Mouse (Mus musculus): ENCODE results near the gene Washc4. TPM values are rescaled to one million over a fixed set of nuclear protein-coding genes. Genes with fewer than 3 reads are reported as not detected.

The Washc4 gene
- polyA plus RNA-seq, 1 experiment: 4.5 TPM

DNA sequence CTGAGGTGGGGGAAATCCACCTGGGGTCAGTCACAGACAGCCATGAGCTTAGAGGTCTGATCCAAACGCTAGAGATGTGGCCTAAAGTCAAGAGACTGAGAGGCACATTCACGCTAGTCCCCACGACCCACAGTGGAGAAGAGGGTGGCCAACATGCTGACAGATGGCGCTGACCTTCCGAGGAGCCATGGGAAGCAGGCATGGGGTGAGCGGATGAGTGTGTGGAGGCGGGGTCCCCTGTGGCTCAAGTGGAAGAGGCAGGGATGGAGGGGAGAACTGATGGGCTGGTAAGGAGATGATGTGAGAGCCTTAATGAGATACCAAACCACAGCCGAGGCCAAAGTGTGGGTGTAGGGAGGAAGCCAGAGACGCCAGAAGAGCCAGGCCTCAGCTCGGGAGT lies 88.2 kb downstream of the Washc4 start:
- no peaks in the 10 kb centered on the region for H3K27me3 ChIP-seq (ENCODE audit: control insufficient read depth, insufficient read depth, insufficient read length)
- no peak overlapping the region for H3K4me3 ChIP-seq (ENCODE audit: insufficient read depth, poor library complexity, severe bottlenecking)
- no peaks in the 10 kb centered on the region for H3K79me3 ChIP-seq (ENCODE audit: low read depth)
- H3ac ChIP-seq (ENCODE audit: control insufficient read depth, insufficient read length, low read depth): no peak overlapping the region
- H3K36me3 ChIP-seq (ENCODE audit: control insufficient read depth, insufficient read depth): no peaks in the 10 kb centered on the region
- no peaks in the 10 kb centered on the region for H3K79me2 ChIP-seq (ENCODE audit: control insufficient read depth, insufficient read depth)
- TF ChIP-seq MYOG (IDR thresholded peaks at IDR 0.05; ENCODE audit: control insufficient read depth, extremely low read depth, insufficient read length): no peak
- no peak for TF ChIP-seq MYOD1 (IDR thresholded peaks at IDR 0.05; ENCODE audit: control insufficient read depth, insufficient read length, low read depth)
- TF ChIP-seq CTCF (IDR thresholded peaks at IDR 0.05; ENCODE audit: control insufficient read depth, insufficient read depth, insufficient read length): no peak

- TF ChIP-seq MYOD1 (IDR thresholded peaks at IDR 0.05; ENCODE audit: control insufficient read depth, insufficient read length, low read depth) (no peak), MYOG (IDR thresholded peaks at IDR 0.05; ENCODE audit: control insufficient read depth, extremely low read depth, insufficient read length) (no peak)
Observed at GRCm38 (mm10) chr10:83632806-83633374, 89.3 kb downstream of the Washc4 start.

DNA sequence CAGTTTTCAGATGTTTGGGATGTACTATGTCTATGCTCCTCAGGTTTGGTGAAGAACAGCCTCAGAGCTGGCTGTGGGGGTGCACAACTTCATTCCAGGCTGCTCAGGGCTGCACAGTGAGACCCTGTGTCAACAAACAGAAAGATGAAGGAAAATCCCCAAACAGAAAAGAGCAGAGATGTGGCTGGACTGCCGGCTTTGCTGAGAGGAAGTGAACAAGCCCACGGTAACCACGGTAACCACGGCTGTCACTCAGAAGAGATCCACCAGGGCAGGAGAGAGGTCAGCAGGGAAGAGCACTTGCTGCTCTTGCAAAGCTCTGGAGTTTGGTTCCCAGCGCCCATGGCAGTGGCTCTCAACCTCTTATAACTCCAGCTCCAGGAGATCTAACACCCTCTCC lies 90.9 kb downstream of the Washc4 start:
- TF ChIP-seq CTCF (IDR thresholded peaks at IDR 0.05; ENCODE audit: control insufficient read depth, insufficient read depth, insufficient read length): no peak
- TF ChIP-seq CEBPB (IDR thresholded peaks at IDR 0.05; ENCODE audit: low read depth): no peak
- TF ChIP-seq MYOG (IDR thresholded peaks at IDR 0.05; ENCODE audit: control insufficient read depth, extremely low read depth, insufficient read length): no peak
- no peak for TF ChIP-seq FOSL1 (IDR thresholded peaks at IDR 0.05; ENCODE audit: insufficient read depth, low read length, poor library complexity, severe bottlenecking)
- TF ChIP-seq MYOD1 (IDR thresholded peaks at IDR 0.05; ENCODE audit: control insufficient read depth, insufficient read length, low read depth): no peak
- TF ChIP-seq USF1 (IDR thresholded peaks at IDR 0.05; ENCODE audit: low read depth): no peak
- no peak for TF ChIP-seq MAX (IDR thresholded peaks at IDR 0.05)
- no peaks in the 10 kb centered on the region for H3K27me3 ChIP-seq (ENCODE audit: control insufficient read depth, insufficient read depth, insufficient read length)

More at GRCm38 (mm10) chr10:83632806-83633374, 89.3 kb downstream of the Washc4 start:
- Histone ChIP-seq H3K36me3 (ENCODE audit: control insufficient read depth, insufficient read depth) (no peaks in the 10 kb centered on the region), H3K4me3 (ENCODE audit: insufficient read depth, poor library complexity, severe bottlenecking) (no peak overlapping the region), H3K79me2 (ENCODE audit: control insufficient read depth, insufficient read depth) (no peaks in the 10 kb centered on the region), H3K27me3 (ENCODE audit: control insufficient read depth, insufficient read depth, insufficient read length) (no peaks in the 10 kb centered on the region), H3ac (ENCODE audit: control insufficient read depth, insufficient read length, low read depth) (no peak overlapping the region), H3K79me3 (ENCODE audit: low read depth) (no peaks in the 10 kb centered on the region)

DNA sequence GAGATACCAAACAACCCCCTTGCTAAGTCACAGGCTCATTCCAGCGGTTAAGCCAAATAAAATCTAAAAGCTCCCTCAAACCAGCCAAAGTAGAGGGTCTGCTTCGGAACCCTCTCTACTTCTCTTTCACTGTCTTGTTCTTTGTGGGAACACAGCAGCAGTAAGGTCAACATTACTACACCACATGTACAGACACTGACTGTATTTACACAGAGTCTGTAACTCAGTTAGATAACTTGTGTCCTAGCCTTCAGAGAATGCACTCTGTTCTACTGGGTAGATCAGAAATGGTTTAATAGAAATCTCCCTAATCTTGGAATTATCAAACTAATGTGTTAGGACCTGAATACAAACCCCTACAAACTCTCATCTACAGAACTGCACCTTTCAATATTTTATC lies 92.6 kb downstream of the Washc4 start:
- TF ChIP-seq MAX (IDR thresholded peaks at IDR 0.05) (no peak), CTCF (IDR thresholded peaks at IDR 0.05; ENCODE audit: control insufficient read depth, insufficient read depth, insufficient read length) (no peak), CEBPB (IDR thresholded peaks at IDR 0.05; ENCODE audit: low read depth) (no peak), USF1 (IDR thresholded peaks at IDR 0.05; ENCODE audit: low read depth) (no peak), MYOD1 (IDR thresholded peaks at IDR 0.05; ENCODE audit: control insufficient read depth, insufficient read length, low read depth) (no peak), MYOG (IDR thresholded peaks at IDR 0.05; ENCODE audit: control insufficient read depth, extremely low read depth, insufficient read length) (no peak), FOSL1 (IDR thresholded peaks at IDR 0.05; ENCODE audit: insufficient read depth, low read length, poor library complexity, severe bottlenecking) (no peak)
- Histone ChIP-seq H3K27me3 (ENCODE audit: control insufficient read depth, insufficient read depth, insufficient read length) (no peaks in the 10 kb centered on the region), H3K79me3 (ENCODE audit: low read depth) (no peaks in the 10 kb centered on the region), H3K79me2 (ENCODE audit: control insufficient read depth, insufficient read depth) (no peaks in the 10 kb centered on the region), H3K4me3 (ENCODE audit: insufficient read depth, poor library complexity, severe bottlenecking) (no peak overlapping the region), H3ac (ENCODE audit: control insufficient read depth, insufficient read length, low read depth) (no peak overlapping the region), H3K36me3 (ENCODE audit: control insufficient read depth, insufficient read depth) (no peaks in the 10 kb centered on the region)

More for the DNA sequence above, 90.9 kb downstream of the Washc4 start:
- no peak overlapping the region for H3ac ChIP-seq (ENCODE audit: control insufficient read depth, insufficient read length, low read depth)
- H3K36me3 ChIP-seq (ENCODE audit: control insufficient read depth, insufficient read depth): no peaks in the 10 kb centered on the region
- H3K79me2 ChIP-seq (ENCODE audit: control insufficient read depth, insufficient read depth): no peaks in the 10 kb centered on the region
- H3K79me3 ChIP-seq (ENCODE audit: low read depth): no peaks in the 10 kb centered on the region
- no peak overlapping the region for H3K4me3 ChIP-seq (ENCODE audit: insufficient read depth, poor library complexity, severe bottlenecking)

- no peaks in the 10 kb centered on the region for H3K79me3 ChIP-seq (ENCODE audit: low read depth)
- H3K79me2 ChIP-seq (ENCODE audit: control insufficient read depth, insufficient read depth): no peaks in the 10 kb centered on the region
- H3K36me3 ChIP-seq (ENCODE audit: control insufficient read depth, insufficient read depth): no peaks in the 10 kb centered on the region
- H3K4me3 ChIP-seq (ENCODE audit: insufficient read depth, poor library complexity, severe bottlenecking): no peak overlapping the region
- TF ChIP-seq MYOD1 (IDR thresholded peaks at IDR 0.05; ENCODE audit: control insufficient read depth, insufficient read length, low read depth) (no peak), CTCF (IDR thresholded peaks at IDR 0.05; ENCODE audit: control insufficient read depth, insufficient read depth, insufficient read length) (no peak), USF1 (IDR thresholded peaks at IDR 0.05; ENCODE audit: low read depth) (peak; percentile 18), CEBPB (IDR thresholded peaks at IDR 0.05; ENCODE audit: low read depth) (no peak), MAX (IDR thresholded peaks at IDR 0.05) (no peak), FOSL1 (IDR thresholded peaks at IDR 0.05; ENCODE audit: insufficient read depth, low read length, poor library complexity, severe bottlenecking) (no peak)
- no peak overlapping the region for H3ac ChIP-seq (ENCODE audit: control insufficient read depth, insufficient read length, low read depth)
- no peaks in the 10 kb centered on the region for H3K27me3 ChIP-seq (ENCODE audit: control insufficient read depth, insufficient read depth, insufficient read length)
Observed at GRCm38 (mm10) chr10:83637295-83637694, 93.7 kb downstream of the Washc4 start.

DNA sequence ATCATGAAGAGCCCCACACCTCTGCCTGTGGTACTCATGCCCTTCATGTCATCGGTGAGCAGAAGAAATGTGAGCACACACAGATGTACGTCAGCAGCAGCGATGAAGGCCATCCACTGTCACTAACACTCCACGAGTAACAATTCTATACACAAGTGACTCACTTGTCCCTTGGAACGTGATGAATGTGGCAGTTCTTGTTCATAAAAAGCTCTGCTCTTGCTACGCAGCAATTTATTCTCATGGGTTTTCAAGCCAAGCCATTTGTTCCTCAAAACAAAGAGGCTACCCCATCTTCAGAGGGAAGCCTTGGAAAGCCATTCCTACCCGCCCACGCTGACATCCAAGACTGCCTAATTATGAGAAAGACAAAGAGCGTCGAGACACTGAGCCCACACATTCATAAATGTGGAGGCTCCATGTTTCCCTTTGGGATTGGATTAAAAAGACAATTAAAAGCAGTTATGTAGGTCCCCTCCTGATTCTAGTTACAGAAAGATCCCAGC lies 96.4 kb downstream of the Washc4 start:
- no peaks in the 10 kb centered on the region for H3K27me3 ChIP-seq (ENCODE audit: control insufficient read depth, insufficient read depth, insufficient read length)
- no peak for TF ChIP-seq MYOD1 (IDR thresholded peaks at IDR 0.05; ENCODE audit: control insufficient read depth, insufficient read length, low read depth)
- no peak for TF ChIP-seq CEBPB (IDR thresholded peaks at IDR 0.05; ENCODE audit: low read depth)
- no peak for TF ChIP-seq MAX (IDR thresholded peaks at IDR 0.05)
- no peak for TF ChIP-seq CTCF (IDR thresholded peaks at IDR 0.05; ENCODE audit: control insufficient read depth, insufficient read depth, insufficient read length)
- no peak for TF ChIP-seq MYOG (IDR thresholded peaks at IDR 0.05; ENCODE audit: control insufficient read depth, extremely low read depth, insufficient read length)
- TF ChIP-seq FOSL1 (IDR thresholded peaks at IDR 0.05; ENCODE audit: insufficient read depth, low read length, poor library complexity, severe bottlenecking): no peak
- TF ChIP-seq USF1 (IDR thresholded peaks at IDR 0.05; ENCODE audit: low read depth): no peak
- no peaks in the 10 kb centered on the region for H3K79me3 ChIP-seq (ENCODE audit: low read depth)
- no peak overlapping the region for H3K4me3 ChIP-seq (ENCODE audit: insufficient read depth, poor library complexity, severe bottlenecking)
- no peaks in the 10 kb centered on the region for H3K36me3 ChIP-seq (ENCODE audit: control insufficient read depth, insufficient read depth)
- no peak overlapping the region for H3ac ChIP-seq (ENCODE audit: control insufficient read depth, insufficient read length, low read depth)
- H3K79me2 ChIP-seq (ENCODE audit: control insufficient read depth, insufficient read depth): no peaks in the 10 kb centered on the region
